Mouse (Mus musculus) thymus, adult 2 months (tissue): ENCODE measurements around the gene Gpr156. TPM values are rescaled to one million over a fixed set of nuclear protein-coding genes. Genes with fewer than 3 reads are reported as not detected.

Experiments
- DNase-seq: peaks from one replicate; pipeline ENCODE4 v3.0.0; 2021
- H3K27ac ChIP-seq: fragments of 200-500 bp; 2 replicates; pipeline ENCODE4 v1.5.1; 2012; ENCODE audit warnings: low read length, control low read depth; ENCODE audit not compliant: control insufficient read depth, insufficient read depth
- H3K27me3 ChIP-seq: fragments of 200-500 bp; 2 replicates; pipeline ENCODE4 v1.6.1; 2012; ENCODE audit warnings: mild to moderate bottlenecking, low read length, moderate library complexity, mixed read lengths; ENCODE audit not compliant: control insufficient read depth, insufficient read depth
- H3K36me3 ChIP-seq: fragments of 200-500 bp; 2 replicates; pipeline ENCODE4 v1.6.1; 2012; ENCODE audit warnings: mild to moderate bottlenecking, low read length, moderate library complexity; ENCODE audit not compliant: control insufficient read depth, insufficient read depth
- H3K4me1 ChIP-seq: fragments of 200-500 bp; replicated peaks from 2 replicates; pipeline ENCODE4 v1.6.1; 2012; ENCODE audit warnings: low read length; ENCODE audit not compliant: control insufficient read depth, insufficient read depth
- H3K4me3 ChIP-seq: fragments of 200-500 bp; 2 replicates; pipeline ENCODE4 v1.5.1; 2012; ENCODE audit warnings: mild to moderate bottlenecking, low read length, control low read depth, moderate library complexity; ENCODE audit not compliant: control insufficient read depth, insufficient read depth
- CTCF ChIP-seq: fragments of 200-500 bp; IDR thresholded peaks from 2 replicates; pipeline ENCODE4 v1.5.1; 2012; ENCODE audit warnings: mild to moderate bottlenecking, control low read depth, low read length, moderate library complexity, borderline replicate concordance; ENCODE audit not compliant: control insufficient read depth, poor library complexity, insufficient read depth; ENCODE audit errors: extremely low read depth
- POLR2A ChIP-seq: fragments of 200-500 bp; IDR thresholded peaks from 2 replicates; pipeline ENCODE4 v1.6.1; 2012; ENCODE audit warnings: mild to moderate bottlenecking, low read length, control low read depth, moderate library complexity; ENCODE audit not compliant: control insufficient read depth, poor library complexity, insufficient read depth; ENCODE audit errors: extremely low read depth
- WGBS: fragments of 180-500 bp; shearing (Covaris S2); methylation state at CpG from one replicate; pipeline ENCODE4 v1.1.7; 2018; 5-methylcytosine and 5-hydroxymethylcytosine counted together
- polyA plus RNA-seq: library from polyadenylated mRNA; depleted of rRNA; stranded (reverse); fragments of >200 nt; gene quantifications from 2 replicates; pipeline ENCODE4 v1.2.3, GENCODE M21; 2012; rRNA removed

Gene Gpr156
- polyA plus RNA-seq, 1 experiment = 0.09 TPM

- no peaks in the 10 kb centered on the region for H3K4me1 ChIP-seq
- 84% methylated on average over 23 of the region's 23 CpGs for WGBS
- TF ChIP-seq POLR2A (no peak), CTCF (no peak)
- H3K4me3 ChIP-seq = no peak overlapping the region
- no peak for DNase-seq
- no peak overlapping the region for H3K27ac ChIP-seq
- no peaks in the 10 kb centered on the region for H3K36me3 ChIP-seq
- H3K27me3 ChIP-seq = no peaks in the 10 kb centered on the region
These were observed 131.7 kb downstream of the Gpr156 start for GRCm38 (mm10) chr16:38047781-38048558.

Other genes with a start within 250 kb of the Gpr156 start
- 9.2 and 9.6 TPM in 2 replicates for gene Fstl1, start 139.6 kb upstream of the Gpr156 start, polyA plus RNA-seq
- 0.15 TPM in 1 of 2 replicates, not detected in the other for gene Gm36028, start 55.4 kb upstream of the Gpr156 start, polyA plus RNA-seq
- 15.3 and 22.7 TPM in 2 replicates for gene Lrrc58, start 48.1 kb upstream of the Gpr156 start, polyA plus RNA-seq
- 25.1 and 33.1 TPM in 2 replicates for gene Gsk3b, start 172.5 kb downstream of the Gpr156 start, polyA plus RNA-seq